In genomic region chr3:27102965-27103364, GRCm38 (mm10) we compare ENCODE assay signal across 25 mouse cellular contexts. TPM values are rescaled to one million over a fixed set of nuclear protein-coding genes. Genes with fewer than 3 reads are reported as not detected.
DNase-seq lines count a peak whose midpoint lies in the region; ATAC-seq and TF ChIP-seq lines count a peak whose summit lies in the region.
"Had no signal": no experiment of that assay in that cellular context is flagged by ENCODE, and none has a peak within 500 bp of the region (broad histone marks: within the 10 kb centered on the region; RNA-seq: fewer than 3 reads in every experiment).

No protein-coding gene starts in this region.

- WGBS in embryonic facial prominence, embryonic 14.5 days, result 82% methylated on average over 6 of the region's 6 CpGs
- WGBS in embryonic facial prominence, embryonic 10.5 days, result 93% methylated on average over 6 of the region's 6 CpGs
- WGBS in lung, embryonic 14.5 days, result 66% methylated on average over 6 of the region's 6 CpGs
- WGBS in lung, embryonic 16.5 days, result 61% methylated on average over 6 of the region's 6 CpGs

- no peak overlapping the region for H3K4me3 ChIP-seq in embryonic facial prominence, embryonic 14.5 days (ENCODE audit: low read depth, low read length)
- H3K4me3 ChIP-seq in embryonic facial prominence, embryonic 10.5 days, result no peak overlapping the region
- H3K4me3 ChIP-seq in lung, embryonic 14.5 days (ENCODE audit: low read depth, low read length), result no peak overlapping the region
- no peak overlapping the region for H3K4me3 ChIP-seq in lung, embryonic 16.5 days (ENCODE audit: low read length)
- H3K4me3 ChIP-seq: embryonic facial prominence, embryonic 12.5 days; embryonic facial prominence, embryonic 15.5 days; erythroblast, embryonic 14.5 days; forebrain, embryonic 10.5 days; forebrain, embryonic 12.5 days had no signal

- no peak overlapping the region for H3K27ac ChIP-seq in embryonic facial prominence, embryonic 14.5 days (replicated peaks; ENCODE audit: low read depth, low read length)
- no peak overlapping the region for H3K27ac ChIP-seq in embryonic facial prominence, embryonic 10.5 days (replicated peaks)
- no peak overlapping the region for H3K27ac ChIP-seq in lung, embryonic 14.5 days (ENCODE audit: low read depth)
- H3K27ac ChIP-seq in lung, embryonic 16.5 days (ENCODE audit: low read length), result peak overlapping the region; percentile 71
- H3K27ac ChIP-seq: embryonic facial prominence, embryonic 12.5 days; embryonic facial prominence, embryonic 15.5 days; forebrain, embryonic 10.5 days; forebrain, embryonic 12.5 days had no signal

- no peak overlapping the region for H3K4me2 ChIP-seq in embryonic facial prominence, embryonic 14.5 days (ENCODE audit: low read depth, low read length)
- no peak overlapping the region for H3K4me2 ChIP-seq in lung, embryonic 14.5 days
- H3K4me2 ChIP-seq in lung, embryonic 16.5 days (ENCODE audit: low read depth, low read length), result no peak overlapping the region
- H3K4me2 ChIP-seq: embryonic facial prominence, embryonic 12.5 days; embryonic facial prominence, embryonic 15.5 days; forebrain, embryonic 12.5 days had no signal

- H3K4me1 ChIP-seq in embryonic facial prominence, embryonic 14.5 days (ENCODE audit: control insufficient read depth, insufficient read depth, low read length), result no peaks in the 10 kb centered on the region
- no peaks in the 10 kb centered on the region for H3K4me1 ChIP-seq in embryonic facial prominence, embryonic 10.5 days
- H3K4me1 ChIP-seq in lung, embryonic 14.5 days (ENCODE audit: insufficient read depth), result no peaks in the 10 kb centered on the region
- no peaks in the 10 kb centered on the region for H3K4me1 ChIP-seq in lung, embryonic 16.5 days (replicated peaks; ENCODE audit: control insufficient read depth, insufficient read depth, low read length)
- H3K4me1 ChIP-seq: embryonic facial prominence, embryonic 12.5 days; embryonic facial prominence, embryonic 15.5 days; forebrain, embryonic 10.5 days; forebrain, embryonic 12.5 days had no signal

- ATAC-seq in embryonic facial prominence, embryonic 14.5 days (ENCODE audit: low read depth), result no peak
- ATAC-seq in lung, embryonic 14.5 days (ENCODE audit: insufficient read depth), result peak; percentile 31; the same call in 1 of the 2 replicates
- ATAC-seq in lung, embryonic 16.5 days (ENCODE audit: low read depth), result peak; percentile 84
- ATAC-seq: forebrain, embryonic 14.5 days; forebrain, embryonic 16.5 days had no signal

- no peak for TF ChIP-seq CTCF in lung, embryonic 14.5 days (IDR thresholded peaks at IDR 0.05; ENCODE audit: low read depth)

- no peak overlapping the region for H3K9ac ChIP-seq in embryonic facial prominence, embryonic 14.5 days (ENCODE audit: low read depth, low read length)
- H3K9ac ChIP-seq in lung, embryonic 14.5 days, result no peak overlapping the region
- H3K9ac ChIP-seq in lung, embryonic 16.5 days (ENCODE audit: low read length), result no peak overlapping the region
- H3K9ac ChIP-seq: embryonic facial prominence, embryonic 12.5 days; embryonic facial prominence, embryonic 15.5 days; forebrain, embryonic 12.5 days had no signal

- H3K9me3 ChIP-seq in embryonic facial prominence, embryonic 14.5 days (ENCODE audit: control insufficient read depth, low read length), result no peaks in the 10 kb centered on the region
- no peaks in the 10 kb centered on the region for H3K9me3 ChIP-seq in embryonic facial prominence, embryonic 10.5 days
- H3K9me3 ChIP-seq in lung, embryonic 14.5 days (ENCODE audit: low read depth, low read length), result no peaks in the 10 kb centered on the region
- H3K9me3 ChIP-seq in lung, embryonic 16.5 days (ENCODE audit: control insufficient read depth, low read length), result no peaks in the 10 kb centered on the region
- H3K9me3 ChIP-seq: embryonic facial prominence, embryonic 12.5 days; embryonic facial prominence, embryonic 15.5 days; forebrain, embryonic 10.5 days; forebrain, embryonic 12.5 days had no signal

- H3K36me3 ChIP-seq in embryonic facial prominence, embryonic 14.5 days (ENCODE audit: control insufficient read depth, insufficient read depth, low read length), result peaks cover 33% of the 10 kb centered on the region
- peaks cover 96% of the 10 kb centered on the region for H3K36me3 ChIP-seq in embryonic facial prominence, embryonic 10.5 days (replicated peaks)
- peaks cover 68% of the 10 kb centered on the region for H3K36me3 ChIP-seq in lung, embryonic 14.5 days (ENCODE audit: insufficient read depth)
- peaks cover 28% of the 10 kb centered on the region for H3K36me3 ChIP-seq in lung, embryonic 16.5 days (ENCODE audit: control insufficient read depth, insufficient read depth, low read length)

- no peaks in the 10 kb centered on the region for H3K27me3 ChIP-seq in embryonic facial prominence, embryonic 14.5 days (replicated peaks; ENCODE audit: control insufficient read depth, insufficient read depth, low read length)
- H3K27me3 ChIP-seq in embryonic facial prominence, embryonic 10.5 days (replicated peaks; ENCODE audit: low read depth, poor library complexity, severe bottlenecking), result no peaks in the 10 kb centered on the region
- H3K27me3 ChIP-seq in lung, embryonic 14.5 days (ENCODE audit: insufficient read depth, low read length), result no peaks in the 10 kb centered on the region
- H3K27me3 ChIP-seq in lung, embryonic 16.5 days (ENCODE audit: control insufficient read depth, insufficient read depth, low read depth, low read length), result no peaks in the 10 kb centered on the region
- H3K27me3 ChIP-seq: embryonic facial prominence, embryonic 12.5 days; embryonic facial prominence, embryonic 15.5 days; forebrain, embryonic 12.5 days had no signal

- peak; percentile 33 for DNase-seq in embryonic facial prominence, embryonic 14.5 days (ENCODE audit: low spot score)
- DNase-seq in embryonic facial prominence, embryonic 10.5 days (ENCODE audit: low spot score), result no peak
- DNase-seq in lung, embryonic 14.5 days, result peak; percentile 35
- DNase-seq in lung, postnatal 4 days, result no peak
- no peak for DNase-seq in lung, postnatal 14 days
- DNase-seq in lung, postnatal 25 days (ENCODE audit: low spot score), result peak; percentile 26
- DNase-seq in B cell, adult 2 months, result no peak
- DNase-seq: adrenal gland, adult 2 months; adrenal gland, postnatal 10 days; adrenal gland, postnatal 25 days; cerebellum, adult 11 months; cerebellum, adult 18-20 months; cerebellum, adult 8-10 months; cerebellum, adult 9-11 months; cerebellum, postnatal 14 days; cerebellum, postnatal 36 days; embryo, embryonic 11 days had no signal

RNA-seq across cellular contexts. Expression of gene Ect2, which starts 50.7 kb away (rescaled TPM):
- polyA plus RNA-seq in embryonic facial prominence, embryonic 14.5 days (2014; fragmentation: Nextera tagmentation; extraction: Ambion mirVana), result 35.6 and 40.5 TPM in 2 replicates
- 82.4 and 85.0 TPM in 2 replicates for polyA plus RNA-seq in embryonic facial prominence, embryonic 10.5 days (2016; fragmentation: Nextera tagmentation; extraction: Ambion mirVana)
- 73.3 and 82.0 TPM in 2 replicates for polyA plus RNA-seq in lung, embryonic 14.5 days (2014; fragmentation: Nextera tagmentation; extraction: Ambion mirVana)
- polyA plus RNA-seq in lung, embryonic 16.5 days (2015; fragmentation: Nextera tagmentation; extraction: Ambion mirVana), result 67.2 and 71.4 TPM in 2 replicates

Comparison
In these comparisons a context has a peak if more than half of its experiments do, and no peak if none do; other contexts are left out.
1. DNase-seq: peak in embryonic facial prominence, embryonic 14.5 days (single experiment), lung, embryonic 14.5 days (single experiment) and lung, postnatal 25 days (single experiment); none in embryonic facial prominence, embryonic 10.5 days (single experiment), lung, postnatal 4 days (0 of 2), lung, postnatal 14 days (single experiment) and B cell, adult 2 months (0 of 2).